Mouse (Mus musculus): ENCODE measurements at regions not wholly inside any gene's neighbourhood (a gene's known extent, or its start where the extent isn't known, plus 50 kb on each side); places are given as distances from the start of the nearest gene placed in this dataset.

GRCm38 (mm10) chr9:46740496-46740895, 258.0 kb upstream of the Gm4791 start:
- H3K36me3 ChIP-seq (ENCODE audit: insufficient read depth, low read length) = no peaks in the 10 kb centered on the region
- TF ChIP-seq NANOG (IDR thresholded peaks at IDR 0.05; ENCODE audit: borderline replicate concordance, low read length) (no peak), CTCF (conservative IDR thresholded peaks at IDR 0.05; ENCODE audit: low read length) (no peak)
- peaks cover 3% of the 10 kb centered on the region for H3K4me1 ChIP-seq (replicated peaks; ENCODE audit: low read depth, low read length)
- H3K27me3 ChIP-seq (ENCODE audit: insufficient read depth, low read length) = peaks cover 6% of the 10 kb centered on the region; the same call in 1 of the 2 replicates
- no peaks in the 10 kb centered on the region for H3K9me3 ChIP-seq (ENCODE audit: low read length)
- no peak overlapping the region for H3K4me3 ChIP-seq (replicated peaks; ENCODE audit: low read length)

- Histone ChIP-seq H3K9me3 (ENCODE audit: low read length) (no peaks in the 10 kb centered on the region), H3K4me1 (replicated peaks; ENCODE audit: low read depth, low read length) (no peaks in the 10 kb centered on the region; the same call in 1 of the 2 replicates), H3K4me3 (replicated peaks; ENCODE audit: low read length) (no peak overlapping the region), H3K27me3 (ENCODE audit: insufficient read depth, low read length) (peaks cover 6% of the 10 kb centered on the region; the same call in 1 of the 2 replicates), H3K36me3 (ENCODE audit: insufficient read depth, low read length) (no peaks in the 10 kb centered on the region)
- TF ChIP-seq POU5F1 (IDR thresholded peaks at IDR 0.05; ENCODE audit: borderline replicate concordance, low read length) (no peak), CTCF (conservative IDR thresholded peaks at IDR 0.05; ENCODE audit: low read length) (no peak), NANOG (IDR thresholded peaks at IDR 0.05; ENCODE audit: borderline replicate concordance, low read length) (no peak)
Observed at GRCm38 (mm10) chr9:46739341-46739740, 259.2 kb upstream of the Gm4791 start.

DNA sequence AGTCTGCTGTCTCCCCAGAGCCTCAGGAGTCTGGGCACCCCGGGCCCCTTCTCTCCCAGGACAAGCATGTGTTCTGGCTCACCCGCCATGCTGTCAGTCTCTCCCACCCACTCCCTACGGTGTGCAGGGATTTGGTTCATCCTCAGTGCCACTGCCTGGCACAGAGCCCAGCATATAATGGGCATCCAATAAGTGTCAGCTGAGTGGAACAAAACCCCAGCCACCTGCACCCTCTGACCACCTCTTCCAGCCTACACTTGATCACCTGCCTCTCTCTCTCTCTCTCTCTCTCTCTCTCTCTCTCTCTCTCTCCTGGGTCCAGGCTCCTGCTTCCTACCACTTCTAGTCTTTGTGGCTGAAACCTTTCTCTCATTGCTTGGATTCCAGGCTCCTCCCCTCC, 259.9 kb upstream of the Gm4791 start:
- TF ChIP-seq POU5F1 (IDR thresholded peaks at IDR 0.05; ENCODE audit: borderline replicate concordance, low read length) = no peak
- TF ChIP-seq NANOG (IDR thresholded peaks at IDR 0.05; ENCODE audit: borderline replicate concordance, low read length) = no peak
- TF ChIP-seq CTCF (conservative IDR thresholded peaks at IDR 0.05; ENCODE audit: low read length) = no peak
- H3K36me3 ChIP-seq (ENCODE audit: insufficient read depth, low read length) = no peaks in the 10 kb centered on the region

DNA sequence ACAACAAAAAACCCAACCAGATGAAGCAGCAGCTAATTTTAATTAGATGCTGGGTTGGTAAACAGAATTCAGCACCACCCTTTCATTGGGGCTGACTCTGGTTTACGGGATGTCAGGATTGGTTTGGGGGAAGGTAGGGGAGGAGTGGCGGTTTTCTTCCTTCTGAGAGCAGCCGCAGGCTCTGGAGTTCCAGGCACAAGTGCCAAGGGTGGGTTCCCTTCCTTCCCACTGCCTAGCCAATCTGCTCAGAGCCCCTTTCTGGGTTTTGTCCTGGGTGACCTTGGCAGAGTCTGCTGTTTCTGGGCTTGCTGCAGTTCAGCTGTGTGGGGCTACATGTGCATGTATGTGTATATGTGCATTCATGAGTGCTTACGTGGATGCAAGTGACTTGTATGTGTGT, 260.5 kb upstream of the Gm4791 start:
- Histone ChIP-seq H3K4me3 (replicated peaks; ENCODE audit: low read length) (no peak overlapping the region), H3K36me3 (ENCODE audit: insufficient read depth, low read length) (no peaks in the 10 kb centered on the region), H3K27me3 (ENCODE audit: insufficient read depth, low read length) (peaks cover 6% of the 10 kb centered on the region; the same call in 1 of the 2 replicates), H3K4me1 (replicated peaks; ENCODE audit: low read depth, low read length) (no peaks in the 10 kb centered on the region; the same call in 1 of the 2 replicates), H3K9me3 (ENCODE audit: low read length) (no peaks in the 10 kb centered on the region)
- no peak for TF ChIP-seq NANOG (IDR thresholded peaks at IDR 0.05; ENCODE audit: borderline replicate concordance, low read length)

More for the DNA sequence above, 259.9 kb upstream of the Gm4791 start:
- Histone ChIP-seq H3K4me1 (replicated peaks; ENCODE audit: low read depth, low read length) (no peaks in the 10 kb centered on the region; the same call in 1 of the 2 replicates), H3K4me3 (replicated peaks; ENCODE audit: low read length) (no peak overlapping the region), H3K9me3 (ENCODE audit: low read length) (no peaks in the 10 kb centered on the region), H3K27me3 (ENCODE audit: insufficient read depth, low read length) (peaks cover 6% of the 10 kb centered on the region; the same call in 1 of the 2 replicates)

GRCm38 (mm10) chr9:46737446-46737845, 261.1 kb upstream of the Gm4791 start:
- TF ChIP-seq CTCF (conservative IDR thresholded peaks at IDR 0.05; ENCODE audit: low read length) (no peak), POU5F1 (IDR thresholded peaks at IDR 0.05; ENCODE audit: borderline replicate concordance, low read length) (no peak), NANOG (IDR thresholded peaks at IDR 0.05; ENCODE audit: borderline replicate concordance, low read length) (no peak)

GRCm38 (mm10) chr9:46736232-46736631, 262.3 kb upstream of the Gm4791 start:
- TF ChIP-seq CTCF (conservative IDR thresholded peaks at IDR 0.05; ENCODE audit: low read length) (no peak), NANOG (IDR thresholded peaks at IDR 0.05; ENCODE audit: borderline replicate concordance, low read length) (no peak), POU5F1 (IDR thresholded peaks at IDR 0.05; ENCODE audit: borderline replicate concordance, low read length) (no peak)
- H3K4me1 ChIP-seq (replicated peaks; ENCODE audit: low read depth, low read length) = no peaks in the 10 kb centered on the region; the same call in 1 of the 2 replicates

More at GRCm38 (mm10) chr9:46737446-46737845, 261.1 kb upstream of the Gm4791 start:
- Histone ChIP-seq H3K9me3 (ENCODE audit: low read length) (no peaks in the 10 kb centered on the region), H3K4me1 (replicated peaks; ENCODE audit: low read depth, low read length) (no peaks in the 10 kb centered on the region; the same call in 1 of the 2 replicates), H3K36me3 (ENCODE audit: insufficient read depth, low read length) (no peaks in the 10 kb centered on the region), H3K4me3 (replicated peaks; ENCODE audit: low read length) (no peak overlapping the region), H3K27me3 (ENCODE audit: insufficient read depth, low read length) (peaks cover 6% of the 10 kb centered on the region; the same call in 1 of the 2 replicates)

DNA sequence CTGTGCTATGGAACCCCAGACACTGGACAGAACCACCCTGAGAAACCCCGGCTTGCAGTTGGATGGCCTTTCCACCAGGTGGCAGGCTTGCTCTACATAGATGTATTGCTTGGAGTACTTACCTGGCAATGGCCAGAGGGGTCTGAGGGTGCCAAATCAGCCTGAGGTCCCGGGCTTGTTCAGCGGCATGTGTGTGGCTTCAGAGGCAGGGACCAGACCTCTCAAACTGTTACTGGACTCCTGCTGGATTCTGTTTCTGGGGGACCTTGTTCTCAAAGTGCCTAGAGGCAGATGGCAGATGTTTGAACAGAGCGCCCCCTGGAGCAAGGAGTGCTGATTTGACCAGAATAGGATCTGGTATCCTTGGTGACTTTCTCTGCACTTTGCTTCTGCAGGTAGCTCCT, 262.9 kb upstream of the Gm4791 start:
- Histone ChIP-seq H3K27me3 (ENCODE audit: insufficient read depth, low read length) (peaks cover 9% of the 10 kb centered on the region; the same call in 1 of the 2 replicates), H3K4me1 (replicated peaks; ENCODE audit: low read depth, low read length) (no peaks in the 10 kb centered on the region; the same call in 1 of the 2 replicates), H3K9me3 (ENCODE audit: low read length) (no peaks in the 10 kb centered on the region), H3K4me3 (replicated peaks; ENCODE audit: low read length) (no peak overlapping the region), H3K36me3 (ENCODE audit: insufficient read depth, low read length) (no peaks in the 10 kb centered on the region)
- TF ChIP-seq CTCF (conservative IDR thresholded peaks at IDR 0.05; ENCODE audit: low read length) (peak; percentile 78), POU5F1 (IDR thresholded peaks at IDR 0.05; ENCODE audit: borderline replicate concordance, low read length) (no peak), NANOG (IDR thresholded peaks at IDR 0.05; ENCODE audit: borderline replicate concordance, low read length) (no peak)

More at GRCm38 (mm10) chr9:46736232-46736631, 262.3 kb upstream of the Gm4791 start:
- peaks cover 9% of the 10 kb centered on the region; the same call in 1 of the 2 replicates for H3K27me3 ChIP-seq (ENCODE audit: insufficient read depth, low read length)
- no peaks in the 10 kb centered on the region for H3K9me3 ChIP-seq (ENCODE audit: low read length)
- H3K36me3 ChIP-seq (ENCODE audit: insufficient read depth, low read length) = no peaks in the 10 kb centered on the region
- no peak overlapping the region for H3K4me3 ChIP-seq (replicated peaks; ENCODE audit: low read length)

DNA sequence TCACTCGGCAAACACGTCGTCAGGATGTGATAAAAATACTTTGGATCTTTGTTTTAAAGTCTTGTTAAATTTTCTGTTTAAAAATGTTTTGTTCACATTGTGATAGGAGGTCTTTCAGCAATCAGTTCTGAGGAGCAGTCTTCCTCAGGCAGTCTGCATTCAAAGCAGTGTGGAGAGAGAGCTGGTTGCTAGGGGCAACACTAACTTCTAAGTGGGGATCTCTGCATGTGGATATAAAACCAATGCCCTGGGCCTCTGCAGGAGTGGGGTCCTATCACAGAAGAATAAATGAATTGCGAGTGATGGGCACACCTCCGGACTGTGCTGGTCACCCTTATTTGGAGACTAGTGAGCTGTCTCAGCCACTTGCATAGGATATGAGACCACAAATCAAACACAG, 270.1 kb upstream of the Gm4791 start:
- 0 out of 2 replicates have a peak, but pooled peaks cover 3% of the 10 kb centered on the region for H3K27me3 ChIP-seq (ENCODE audit: insufficient read depth, low read length)
- no peak for TF ChIP-seq CTCF (conservative IDR thresholded peaks at IDR 0.05; ENCODE audit: low read length)

GRCm38 (mm10) chr9:46724231-46724630, 274.3 kb upstream of the Gm4791 start:
- TF ChIP-seq CTCF (conservative IDR thresholded peaks at IDR 0.05; ENCODE audit: low read length) = no peak
- TF ChIP-seq NANOG (IDR thresholded peaks at IDR 0.05; ENCODE audit: borderline replicate concordance, low read length) = no peak
- TF ChIP-seq POU5F1 (IDR thresholded peaks at IDR 0.05; ENCODE audit: borderline replicate concordance, low read length) = no peak
- Histone ChIP-seq H3K4me3 (replicated peaks; ENCODE audit: low read length) (no peak overlapping the region), H3K4me1 (replicated peaks; ENCODE audit: low read depth, low read length) (no peaks in the 10 kb centered on the region), H3K9me3 (ENCODE audit: low read length) (no peaks in the 10 kb centered on the region), H3K27me3 (ENCODE audit: insufficient read depth, low read length) (no peaks in the 10 kb centered on the region), H3K36me3 (ENCODE audit: insufficient read depth, low read length) (no peaks in the 10 kb centered on the region)

More for the DNA sequence above, 270.1 kb upstream of the Gm4791 start:
- Histone ChIP-seq H3K4me3 (replicated peaks; ENCODE audit: low read length) (no peak overlapping the region), H3K9me3 (ENCODE audit: low read length) (no peaks in the 10 kb centered on the region), H3K4me1 (replicated peaks; ENCODE audit: low read depth, low read length) (no peaks in the 10 kb centered on the region), H3K36me3 (ENCODE audit: insufficient read depth, low read length) (no peaks in the 10 kb centered on the region)
